Mouse (Mus musculus) erythroblast, adult 5-6 weeks (primary cell): ENCODE results near the gene Ptpn13. TPM values are rescaled to one million over a fixed set of nuclear protein-coding genes. Genes with fewer than 3 reads are reported as not detected.

ENCODE experiments used
- ATAC-seq: replicated peaks from 2 replicates; pipeline ENCODE4 v1.8.0; 2016; ENCODE audit warnings: moderate number of reproducible peaks, mild to moderate bottlenecking, moderate TSS enrichment, inconsistent platforms; ENCODE audit not compliant: poor library complexity, low FRiP score, severe bottlenecking
- total RNA-seq, 2 experiments: library from RNA; stranded (forward) in 1 of 2; stranded (reverse) in 1 of 2; fragments of 150-400 nt in 1 of 2; fragments of 200-764, 138-1000 nt in 1 of 2; gene quantifications; 2 replicates each; pipeline versions ENCODE4 v1.2.3 to v1.2.4; 2015 to 2017; ENCODE audit warnings: low replicate concordance in 2 of 2

Ptpn13 gene
- total RNA-seq, 2 experiments from 2014 or later, result 0.96 to 1.8 TPM

DNA sequence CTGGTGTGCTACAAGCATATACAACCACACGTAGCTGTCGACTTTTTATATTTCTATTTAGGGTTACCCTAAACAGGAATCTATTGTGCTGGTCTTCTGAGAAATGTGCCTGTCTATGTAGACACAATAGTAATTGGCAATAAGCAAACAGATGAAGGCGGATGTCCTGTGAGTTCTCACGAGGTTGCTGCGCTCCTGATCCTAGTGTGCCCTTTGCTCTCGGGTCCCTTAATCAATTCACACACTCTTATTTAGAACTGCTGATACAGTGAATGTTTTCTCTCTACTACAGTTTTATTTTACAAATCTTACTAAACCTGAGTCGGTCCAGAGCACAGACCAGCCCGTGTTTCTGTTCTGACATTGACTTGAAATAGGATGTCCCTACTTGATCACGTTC lies 135.6 kb downstream of the Ptpn13 start:
- ATAC-seq, result no peak

DNA sequence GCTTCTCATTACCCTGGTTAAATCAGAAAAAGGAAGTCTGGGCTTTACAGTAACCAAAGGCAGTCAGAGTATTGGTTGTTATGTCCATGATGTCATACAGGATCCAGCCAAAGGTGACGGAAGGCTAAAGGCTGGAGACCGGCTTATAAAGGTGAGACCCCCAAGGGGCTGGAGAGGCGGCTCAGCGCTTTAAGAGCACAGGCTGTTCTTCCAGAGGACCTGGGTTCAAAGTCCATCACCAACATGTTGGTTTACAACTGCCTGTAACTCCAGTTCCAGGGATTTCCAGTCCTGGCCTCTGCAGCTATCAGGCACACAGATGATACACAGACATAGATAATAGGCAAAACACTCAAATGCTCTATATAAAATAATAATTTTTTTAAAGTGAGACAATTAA lies 143.0 kb downstream of the Ptpn13 start:
- ATAC-seq, result no peak

DNA sequence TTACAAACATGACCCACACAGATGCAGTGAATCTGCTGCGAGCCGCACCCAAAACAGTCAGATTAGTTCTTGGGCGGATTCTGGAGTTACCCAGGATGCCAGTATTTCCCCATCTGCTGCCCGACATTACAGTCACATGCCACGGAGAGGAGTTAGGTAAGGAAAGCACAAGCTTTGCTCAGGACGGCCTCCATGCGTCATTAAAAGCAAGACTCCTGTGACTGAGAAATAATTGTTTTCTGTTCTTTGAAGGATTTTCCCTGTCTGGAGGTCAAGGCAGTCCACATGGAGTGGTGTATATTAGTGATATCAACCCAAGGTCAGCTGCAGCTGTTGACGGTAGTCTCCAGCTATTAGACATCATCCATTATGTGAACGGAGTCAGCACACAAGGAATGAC lies 144.5 kb downstream of the Ptpn13 start:
- ATAC-seq, result no peak

DNA sequence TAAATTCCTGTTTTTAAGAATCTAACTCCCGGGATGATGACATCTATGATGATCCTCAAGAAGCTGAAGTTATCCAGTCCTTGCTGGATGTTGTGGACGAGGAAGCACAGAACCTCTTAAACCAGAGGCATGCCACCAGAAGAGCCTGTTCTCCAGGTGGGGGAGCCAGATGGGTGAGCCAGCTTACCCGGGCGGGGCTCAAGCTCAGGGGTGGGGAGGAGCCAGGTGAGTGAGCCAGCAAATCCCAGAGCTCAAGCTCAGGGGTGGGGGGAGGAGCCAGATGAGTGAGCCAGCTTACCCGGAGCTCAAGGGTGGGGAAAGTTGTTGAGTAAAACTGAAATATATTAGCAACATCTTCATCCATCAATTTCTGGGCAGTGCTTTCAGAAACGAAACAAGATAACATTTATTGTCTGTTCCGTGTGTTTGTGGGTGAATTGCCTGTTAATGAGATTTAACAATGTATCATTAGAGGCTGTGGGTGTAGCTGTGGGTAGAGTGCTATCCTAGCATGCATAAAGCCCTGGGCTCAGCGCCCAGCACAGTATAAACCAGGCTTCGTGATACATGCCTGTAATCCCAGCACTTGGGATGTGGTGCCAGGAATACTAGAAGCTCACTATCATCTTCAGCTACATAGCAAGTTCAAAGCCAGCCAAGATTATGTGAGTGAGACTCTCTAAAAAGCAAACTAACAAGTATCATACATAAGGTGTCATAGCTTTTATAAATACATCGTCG lies 154.9 kb downstream of the Ptpn13 start:
- peak; percentile 62; the same call in 1 of the 2 replicates for ATAC-seq

DNA sequence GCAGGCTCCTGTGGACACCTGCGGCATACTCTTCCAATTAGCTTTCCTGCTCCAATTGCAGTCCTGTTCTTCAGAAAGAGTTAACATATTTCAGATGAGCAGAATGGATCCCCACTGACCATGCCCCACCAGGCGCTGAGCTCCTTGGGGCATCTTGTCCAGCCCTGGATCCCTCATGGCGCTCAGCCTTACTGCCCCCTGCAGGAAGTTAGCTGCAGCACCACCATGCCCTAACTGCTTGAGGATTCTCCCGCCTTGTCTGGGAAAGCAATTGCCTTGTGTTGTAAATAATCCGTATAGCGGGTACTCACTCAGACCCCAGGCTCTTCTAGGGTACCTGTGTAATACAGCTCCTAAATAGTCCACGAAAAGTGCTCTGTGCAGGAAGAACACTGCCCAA lies 162.2 kb downstream of the Ptpn13 start:
- no peak; the same call in 1 of the 2 replicates for ATAC-seq

DNA sequence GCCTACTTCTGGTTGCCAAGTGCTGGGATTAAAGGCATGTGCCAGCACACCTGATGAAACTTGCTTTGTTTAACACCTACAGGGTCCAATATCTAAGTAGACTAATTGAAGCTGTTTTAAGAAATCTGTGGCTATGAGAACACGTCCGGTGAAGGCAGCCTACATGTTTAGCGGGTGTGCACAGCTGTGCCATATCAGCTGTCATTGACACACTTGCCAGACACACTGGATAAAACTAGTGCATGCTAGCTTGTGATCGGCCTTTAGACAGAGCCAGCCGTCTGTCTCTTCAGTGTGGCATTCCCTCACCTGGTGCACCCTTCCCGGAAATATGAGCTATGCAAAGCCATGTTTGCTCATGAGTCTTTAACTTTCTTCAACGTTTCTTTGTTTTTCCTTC lies 166.9 kb downstream of the Ptpn13 start:
- no peak for ATAC-seq

DNA sequence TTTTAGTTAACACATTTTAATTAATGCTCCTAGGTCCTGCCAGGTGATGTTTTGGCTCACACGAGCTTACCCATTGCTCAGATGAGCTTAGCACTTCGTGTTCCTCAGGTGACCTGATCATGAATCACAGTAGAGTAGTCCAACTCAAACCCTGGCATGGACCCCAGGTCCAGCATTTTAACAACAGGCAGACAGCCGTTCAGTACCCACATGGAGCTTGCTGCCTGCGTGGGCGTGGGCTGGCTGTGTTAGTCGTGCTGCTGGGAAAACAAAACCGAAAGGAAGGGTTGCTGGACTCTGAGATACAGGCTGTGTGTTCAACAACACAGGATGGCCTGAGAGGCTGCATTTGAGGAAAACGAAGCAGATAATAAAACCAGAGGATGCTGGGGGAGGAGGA lies 167.7 kb downstream of the Ptpn13 start:
- no peak for ATAC-seq

DNA sequence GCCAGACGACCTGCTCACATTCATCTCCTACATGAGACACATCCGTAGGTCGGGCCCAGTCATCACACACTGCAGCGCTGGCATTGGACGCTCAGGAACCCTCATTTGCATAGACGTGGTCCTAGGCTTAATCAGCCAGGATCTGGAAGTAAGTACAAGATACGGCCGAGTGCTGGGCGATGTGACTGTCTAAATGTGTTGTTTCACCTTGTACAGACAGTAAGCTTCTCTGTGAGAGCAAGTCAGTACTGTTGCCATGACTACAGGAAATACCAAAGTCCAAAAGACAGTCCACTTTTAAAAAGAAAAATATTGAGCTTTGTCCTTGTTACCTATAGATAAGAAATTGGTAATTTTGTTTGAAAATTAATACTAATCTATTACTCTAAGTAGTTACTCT lies 168.6 kb downstream of the Ptpn13 start:
- ATAC-seq, result no peak

DNA sequence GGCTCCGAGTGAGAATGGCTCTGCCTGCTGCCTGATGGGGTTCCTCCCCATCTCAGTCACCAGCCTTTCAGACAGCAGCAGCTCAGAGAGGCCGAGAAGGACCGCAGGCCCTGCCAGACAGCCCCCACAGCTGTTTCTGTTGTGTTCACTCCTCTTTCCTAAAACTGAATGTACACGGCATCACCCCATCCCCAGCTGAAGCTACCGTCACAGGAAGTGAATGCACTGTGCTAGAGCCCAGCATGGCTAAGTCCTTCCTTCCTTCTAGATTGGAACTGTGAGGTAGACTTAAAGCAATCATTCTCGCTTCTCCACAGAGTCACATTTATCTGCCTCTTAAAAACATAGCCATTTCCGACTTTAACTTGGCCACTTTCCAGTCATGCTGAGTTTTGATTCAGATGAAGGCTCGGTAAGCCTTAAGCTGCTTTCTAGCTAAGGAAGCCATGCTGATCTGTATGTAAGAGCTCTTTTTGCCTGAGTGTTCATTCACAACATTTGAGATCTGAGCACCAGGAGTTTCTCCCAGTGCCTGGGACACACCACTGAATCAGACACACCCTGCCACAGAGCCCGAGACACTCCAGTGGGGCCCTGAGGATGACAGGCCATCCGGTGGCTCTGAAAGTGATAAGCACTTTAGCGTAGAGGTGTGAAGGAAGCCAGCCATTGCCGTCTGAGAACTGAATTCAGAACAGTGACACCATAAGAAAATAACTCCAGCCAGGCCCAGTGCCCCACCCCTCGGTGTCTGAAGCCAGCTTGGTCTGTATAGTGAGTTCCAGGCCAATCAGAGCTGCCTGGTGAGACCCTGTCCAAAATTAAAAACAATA lies 170.6 kb downstream of the Ptpn13 start:
- ATAC-seq, result no peak

DNA sequence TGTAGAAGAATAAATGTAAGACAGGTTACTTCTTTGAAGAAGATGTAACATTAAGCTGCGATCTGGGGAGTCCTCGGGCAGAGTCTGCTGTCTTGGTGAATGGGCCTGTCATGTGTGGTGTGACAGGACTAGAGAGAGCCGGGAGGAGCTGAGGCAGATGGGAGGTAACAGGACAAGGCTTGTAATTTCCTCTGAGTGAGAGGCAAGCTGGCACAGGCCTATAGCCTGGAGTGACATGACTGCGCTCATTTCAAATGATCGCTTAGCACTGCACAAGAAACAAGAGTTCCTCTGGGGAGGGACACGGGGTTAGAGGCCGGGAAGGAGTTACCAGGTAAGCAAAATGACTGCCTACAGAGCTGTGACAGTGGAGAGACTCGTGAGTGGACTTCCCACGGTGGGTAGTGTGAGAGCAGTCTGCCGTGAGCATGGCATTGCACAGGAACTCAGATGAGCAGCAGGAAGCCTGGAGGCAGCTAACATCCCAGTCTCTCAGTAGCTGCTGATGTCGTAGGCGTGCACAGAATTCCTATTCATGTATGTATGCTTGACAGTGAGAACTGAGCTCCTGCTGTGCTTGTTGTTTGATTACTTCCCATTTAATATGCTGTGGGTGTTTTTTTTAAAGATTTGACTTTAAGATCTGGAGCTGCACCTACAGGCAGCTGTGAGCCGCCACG lies 171.6 kb downstream of the Ptpn13 start:
- no peak for ATAC-seq

DNA sequence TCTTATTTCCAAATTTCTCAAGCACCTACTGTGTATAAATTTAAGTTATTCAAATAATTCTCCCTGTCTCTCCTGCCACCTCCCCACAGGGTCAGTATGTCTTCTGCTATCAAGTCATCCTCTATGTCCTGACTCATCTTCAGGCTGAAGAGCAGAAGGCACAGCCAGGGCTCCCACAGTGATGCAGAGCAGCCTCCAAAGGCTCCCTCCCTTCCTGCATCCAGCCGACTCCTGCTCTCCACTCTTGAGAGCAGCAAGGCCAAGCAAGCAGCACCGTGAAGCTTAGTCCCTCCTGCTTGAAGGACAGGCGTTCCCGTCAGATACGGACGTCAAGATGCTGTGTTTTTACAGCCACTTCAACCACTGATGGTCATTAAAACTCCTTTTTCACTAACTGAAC lies 172.6 kb downstream of the Ptpn13 start:
- ATAC-seq, result no peak

DNA sequence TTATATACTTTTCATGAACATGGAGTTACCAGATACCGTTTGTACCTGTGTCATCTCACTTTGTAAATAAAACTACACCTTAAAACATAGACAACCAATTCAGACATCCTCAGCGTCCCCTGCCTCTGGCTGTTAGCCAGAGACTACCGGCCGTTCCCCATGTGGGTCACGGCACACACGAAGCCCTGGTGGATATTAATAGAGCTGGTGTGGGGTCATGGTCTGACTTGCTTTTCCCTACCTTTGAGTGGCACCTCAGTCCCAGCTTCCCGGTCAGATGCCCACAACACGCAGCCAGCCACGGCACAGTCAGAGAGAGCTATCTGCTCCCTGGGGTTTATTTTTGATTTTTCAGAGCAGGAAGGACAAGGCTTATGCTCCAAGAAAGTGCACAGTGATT lies 173.3 kb downstream of the Ptpn13 start:
- ATAC-seq, result no peak

DNA sequence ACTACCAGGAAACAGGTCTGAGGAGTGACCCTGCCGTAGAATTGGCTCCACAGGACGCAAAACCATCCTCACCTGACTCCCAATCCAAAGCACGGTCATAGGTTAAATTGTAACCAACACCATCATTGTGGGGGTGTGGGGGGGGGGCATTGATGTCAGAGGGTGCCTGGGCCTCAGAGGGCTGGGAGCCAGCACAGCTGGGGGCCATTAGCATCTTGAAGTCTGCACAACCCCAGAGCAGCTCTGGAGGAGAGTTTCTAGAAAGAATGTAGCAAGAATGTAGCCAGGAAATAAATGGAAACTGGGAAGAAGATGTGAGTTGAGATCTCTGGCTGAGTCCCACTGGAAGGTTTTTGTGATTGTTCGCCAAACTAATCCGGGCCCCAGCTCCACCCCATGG lies 173.9 kb downstream of the Ptpn13 start:
- no peak for ATAC-seq

DNA sequence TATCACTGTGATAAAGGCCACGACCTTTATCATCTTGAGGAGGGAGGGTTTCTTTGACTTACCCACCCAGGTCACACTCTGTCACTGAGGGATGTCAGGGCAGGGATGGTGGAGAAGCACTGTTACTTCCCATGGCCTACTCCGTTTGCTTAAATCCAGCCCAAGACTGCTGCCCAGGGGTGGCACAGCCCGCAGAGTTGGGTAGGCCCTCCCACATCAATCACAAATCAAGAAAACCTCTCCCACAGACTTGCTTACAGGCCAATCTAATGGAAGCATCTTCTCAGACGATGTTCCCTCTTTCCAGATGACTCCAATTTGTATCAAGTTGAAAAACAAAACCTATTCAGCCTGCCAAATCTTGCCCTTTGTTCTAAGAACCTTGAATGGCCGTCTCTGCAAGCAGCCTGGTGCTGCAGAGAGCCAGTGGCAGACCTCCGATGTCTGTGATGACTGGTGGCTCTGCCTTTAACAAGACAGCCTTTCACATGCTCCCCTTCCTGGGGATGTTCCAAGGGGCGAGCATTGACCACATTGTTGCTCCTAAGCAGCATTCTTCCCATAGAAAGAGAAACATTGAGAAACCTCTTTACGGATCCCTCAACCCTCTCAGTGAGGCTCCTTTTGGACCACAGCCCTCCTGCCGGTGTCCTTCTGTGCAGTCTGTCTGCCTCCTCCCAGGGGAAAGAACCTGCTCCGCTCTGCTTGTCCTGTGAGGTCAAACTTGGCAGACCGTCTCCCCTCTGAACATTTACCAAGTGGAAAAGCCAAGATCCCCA lies 178.3 kb downstream of the Ptpn13 start:
- no peak for ATAC-seq

DNA sequence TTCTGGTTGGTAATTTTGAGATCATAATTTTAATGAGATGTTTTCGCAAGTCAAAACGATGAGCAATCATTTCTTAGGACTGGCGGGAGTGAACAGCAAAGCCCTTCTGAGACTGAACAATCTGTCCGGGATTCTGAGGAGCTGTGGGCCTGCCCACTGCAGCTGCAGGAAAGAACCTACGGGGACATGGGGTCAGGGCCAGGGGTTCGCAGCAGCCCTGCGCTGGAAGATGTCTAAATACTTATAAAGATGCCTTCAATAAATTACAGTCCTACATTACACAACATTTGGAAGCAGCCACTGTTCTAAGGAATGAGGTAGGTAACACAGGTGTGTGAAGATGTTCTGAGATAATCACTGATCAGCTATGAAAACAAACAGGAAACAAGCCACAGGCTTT lies 180.7 kb downstream of the Ptpn13 start:
- ATAC-seq, result no peak

DNA sequence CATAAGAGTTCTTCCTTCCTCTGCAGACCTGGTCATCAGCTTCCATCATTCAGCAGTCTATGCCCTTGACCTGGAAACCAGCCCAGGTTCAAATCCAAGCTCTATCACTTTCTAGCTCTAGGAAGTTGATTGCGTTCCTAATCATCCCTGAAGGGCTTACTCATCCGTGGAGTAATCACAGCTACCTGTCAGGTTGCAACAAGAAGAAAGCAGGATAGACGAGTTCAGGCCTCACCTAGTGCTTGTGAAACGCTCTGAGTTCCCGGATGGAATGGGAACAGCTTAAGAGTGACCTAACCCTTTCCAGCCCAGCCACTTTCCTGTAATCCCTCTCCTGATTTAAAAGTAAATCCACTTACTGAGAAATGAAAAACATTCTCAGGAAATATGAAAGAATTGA lies 185.2 kb downstream of the Ptpn13 start:
- no peak for ATAC-seq

DNA sequence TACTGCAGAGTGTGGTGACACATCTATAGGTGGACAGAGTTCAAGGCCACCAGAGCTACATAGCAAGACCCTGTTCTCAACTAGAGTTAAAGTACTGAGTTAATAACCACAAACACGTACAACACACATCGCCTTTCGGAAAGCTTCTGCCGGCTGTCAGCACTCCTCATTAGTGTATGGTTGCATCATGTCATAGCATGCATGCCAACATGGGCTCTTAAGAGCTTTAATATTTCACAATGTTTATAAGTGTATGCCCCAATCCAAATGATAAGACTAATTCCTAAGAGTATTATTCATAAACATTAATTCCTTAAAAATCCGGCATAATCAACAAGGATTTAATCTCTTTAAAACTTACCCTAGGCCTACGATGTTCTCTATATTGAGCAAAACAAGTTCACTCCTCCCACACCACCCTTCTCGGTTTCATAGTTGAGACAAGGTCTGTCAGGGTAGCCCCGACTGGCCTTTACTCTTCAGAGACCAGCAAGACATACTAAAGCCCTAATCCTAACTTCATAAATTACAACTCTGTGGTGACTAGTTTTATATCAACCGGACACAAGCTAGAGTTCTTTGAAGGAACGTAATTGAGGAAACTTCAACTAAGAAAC lies 186.0 kb downstream of the Ptpn13 start:
- ATAC-seq, result no peak

DNA sequence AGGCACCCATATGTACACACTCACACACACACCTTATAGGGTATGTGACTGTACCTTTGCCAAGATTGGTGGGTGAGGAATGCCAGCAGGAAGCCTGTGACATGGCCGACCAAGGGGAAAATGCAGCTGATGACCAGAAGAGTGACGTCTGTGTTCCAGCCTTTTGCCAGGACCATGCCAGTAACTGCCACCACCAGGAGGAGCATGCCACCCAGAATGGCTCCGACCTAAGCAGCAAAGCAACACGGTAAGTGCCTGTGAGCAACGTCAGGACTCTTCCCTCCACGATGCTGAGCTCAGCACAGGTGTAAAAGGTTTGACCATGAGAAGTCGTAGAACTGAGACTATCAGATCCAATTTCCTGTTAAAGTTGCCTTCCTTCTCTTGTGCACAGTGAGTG lies 187.3 kb downstream of the Ptpn13 start:
- ATAC-seq, result no peak

DNA sequence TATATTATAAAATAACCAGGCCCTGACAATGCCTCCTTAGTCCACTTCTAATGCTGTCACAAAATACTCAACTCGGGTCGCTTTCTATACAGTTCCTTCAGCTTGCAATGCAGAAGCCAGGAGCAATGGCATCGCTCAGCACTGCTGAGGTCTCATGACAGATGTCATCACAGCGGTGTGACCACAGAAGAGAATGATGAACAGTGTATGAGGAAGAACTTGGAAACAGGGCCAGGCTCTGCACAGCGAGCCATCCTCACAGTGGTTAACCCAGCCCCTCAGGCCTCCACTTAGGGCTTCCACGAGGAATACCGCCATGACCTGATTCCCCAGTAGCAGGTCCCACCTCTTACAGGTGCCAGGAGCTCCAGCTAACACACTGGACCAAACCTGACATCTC lies 189.4 kb downstream of the Ptpn13 start:
- no peak for ATAC-seq

DNA sequence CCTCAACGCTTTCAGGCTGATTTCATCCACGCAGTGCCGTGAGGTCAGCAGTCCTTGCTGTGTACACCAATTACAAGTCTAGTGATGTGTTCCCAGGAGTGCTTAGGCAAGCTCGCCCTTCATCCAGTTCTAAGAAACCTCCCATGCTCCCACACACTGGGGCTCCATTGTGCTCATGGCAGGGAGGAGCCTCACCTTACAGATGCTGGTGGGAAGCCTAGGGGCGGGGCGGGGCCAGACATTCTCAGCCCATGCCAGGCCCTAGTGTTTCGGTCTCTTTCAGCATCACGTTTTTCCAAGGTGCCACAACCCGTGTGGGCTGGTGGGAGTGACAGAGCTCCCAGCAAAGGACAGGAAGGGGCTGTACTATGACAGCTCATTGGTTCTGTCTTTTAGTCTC lies 192.2 kb downstream of the Ptpn13 start:
- no peak for ATAC-seq
